Mouse (Mus musculus): ENCODE data around the gene Dcp1b. TPM values are rescaled to one million over a fixed set of nuclear protein-coding genes. Genes with fewer than 3 reads are reported as not detected.
"Not testable (repeated sequence)": the region's sequence is repeated elsewhere in the genome, so short reads cannot be mapped to it uniquely, and the experiment has no call there.

The Dcp1b gene
- polyA plus RNA-seq, 2 experiments: 8.9 to 22.3 TPM

DNA sequence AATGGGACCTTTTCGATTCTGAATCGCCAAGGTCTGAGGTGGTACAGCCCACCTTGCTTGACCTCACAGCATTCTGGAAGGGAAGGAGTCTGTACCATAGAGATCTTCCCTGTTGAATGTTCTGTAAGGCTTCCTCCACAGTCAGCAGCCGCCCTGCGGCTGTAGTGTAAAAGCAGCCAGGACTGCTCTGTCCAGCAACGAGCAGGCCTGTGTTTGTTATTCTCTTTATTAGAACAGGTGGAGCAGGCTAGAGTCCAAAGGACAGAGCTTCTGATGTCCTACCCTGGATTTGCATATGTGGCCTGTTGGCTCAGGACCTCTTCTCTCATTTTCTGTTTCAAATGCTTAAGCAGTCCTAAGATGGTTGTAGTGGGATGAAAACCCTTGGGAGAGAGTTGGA lies 25.3 kb downstream of the Dcp1b start:
- no peak for TF ChIP-seq POLR2A (IDR thresholded peaks at IDR 0.05; ENCODE audit: borderline replicate concordance, extremely low read depth, insufficient read depth, insufficient read length)
- H3K27me3 ChIP-seq (ENCODE audit: control insufficient read depth, insufficient read depth, low read length): no peaks in the 10 kb centered on the region
- no peaks in the 10 kb centered on the region for H3K9me3 ChIP-seq (ENCODE audit: control insufficient read depth, low read length)
- no peak for ATAC-seq (ENCODE audit: low FRiP score, low read depth)
- no peak for DNase-seq (ENCODE audit: low spot score)
- H3K4me3 ChIP-seq (replicated peaks; ENCODE audit: low read length): no peak overlapping the region
- peaks cover 8% of the 10 kb centered on the region; the same call in 1 of the 2 replicates for H3K4me1 ChIP-seq (ENCODE audit: control insufficient read depth, insufficient read depth, low read length)
- peaks cover 19% of the 10 kb centered on the region for H3K36me3 ChIP-seq (ENCODE audit: control insufficient read depth, insufficient read depth, low read length)
- H3K4me2 ChIP-seq (replicated peaks; ENCODE audit: low read depth, low read length, severe bottlenecking): no peak overlapping the region
- WGBS: 55% methylated on average over 5 of the region's 5 CpGs
- no peak overlapping the region for H3K9ac ChIP-seq (ENCODE audit: low read depth, low read length, severe bottlenecking)
- no peak overlapping the region for H3K27ac ChIP-seq (replicated peaks; ENCODE audit: low read depth, low read length)

DNA sequence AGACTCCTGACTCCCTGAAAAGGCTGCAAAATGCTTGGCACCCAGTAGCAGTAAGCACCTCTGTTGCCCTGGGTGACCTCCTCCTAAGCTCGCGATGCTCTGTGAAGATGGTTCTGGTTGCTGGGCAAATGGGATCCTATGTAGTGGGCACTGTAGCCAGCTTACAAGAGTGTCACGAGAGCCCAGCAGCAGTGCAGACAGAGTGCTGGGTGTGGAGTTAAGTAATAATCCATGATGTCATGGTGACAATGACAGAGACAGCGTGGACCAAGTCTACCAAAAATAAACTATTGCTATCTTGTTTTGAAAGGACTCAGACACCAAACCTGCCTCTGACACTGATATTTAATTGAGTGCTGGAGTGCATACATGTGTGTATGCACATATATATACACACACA lies 26.5 kb downstream of the Dcp1b start:
- Histone ChIP-seq H3K27me3 (ENCODE audit: control insufficient read depth, insufficient read depth, low read length) (no peaks in the 10 kb centered on the region), H3K36me3 (ENCODE audit: control insufficient read depth, insufficient read depth, low read length) (peaks cover 16% of the 10 kb centered on the region), H3K9me3 (ENCODE audit: control insufficient read depth, low read length) (no peaks in the 10 kb centered on the region), H3K4me1 (ENCODE audit: control insufficient read depth, insufficient read depth, low read length) (peaks cover 8% of the 10 kb centered on the region; the same call in 1 of the 2 replicates), H3K4me3 (replicated peaks; ENCODE audit: low read length) (no peak overlapping the region), H3K27ac (replicated peaks; ENCODE audit: low read depth, low read length) (no peak overlapping the region), H3K9ac (ENCODE audit: low read depth, low read length, severe bottlenecking) (no peak overlapping the region), H3K4me2 (replicated peaks; ENCODE audit: low read depth, low read length, severe bottlenecking) (no peak overlapping the region)
- no peak for ATAC-seq (ENCODE audit: low FRiP score, low read depth)
- WGBS: 97% methylated on average over 4 of the region's 4 CpGs
- no peak for TF ChIP-seq POLR2A (IDR thresholded peaks at IDR 0.05; ENCODE audit: borderline replicate concordance, extremely low read depth, insufficient read depth, insufficient read length)
- DNase-seq (ENCODE audit: low spot score): no peak

DNA sequence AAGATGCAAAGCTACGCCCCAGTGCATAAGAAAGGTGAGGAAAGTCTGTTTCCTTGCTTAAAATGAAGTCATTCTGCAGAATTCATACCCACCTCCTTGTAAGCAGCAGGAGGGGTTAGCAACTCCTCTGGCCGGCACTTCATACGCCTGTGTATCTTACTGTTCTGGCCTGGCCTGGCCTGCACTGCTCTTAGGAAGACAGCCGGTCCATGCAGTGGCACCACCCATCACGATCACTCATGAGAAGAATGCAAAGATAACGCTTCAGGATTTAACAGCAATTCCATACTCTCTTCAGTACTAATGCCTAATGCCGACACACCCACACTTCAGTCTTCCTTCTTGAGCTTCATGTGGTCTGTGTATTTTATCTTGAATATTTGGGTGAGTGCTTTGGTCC lies 29.2 kb downstream of the Dcp1b start:
- Histone ChIP-seq H3K4me1 (ENCODE audit: control insufficient read depth, insufficient read depth, low read length) (0 out of 2 replicates have a peak, but pooled peaks cover under 1% of the 10 kb centered on the region), H3K27me3 (ENCODE audit: control insufficient read depth, insufficient read depth, low read length) (no peaks in the 10 kb centered on the region), H3K9ac (ENCODE audit: low read depth, low read length, severe bottlenecking) (no peak overlapping the region), H3K9me3 (ENCODE audit: control insufficient read depth, low read length) (no peaks in the 10 kb centered on the region), H3K27ac (replicated peaks; ENCODE audit: low read depth, low read length) (no peak overlapping the region), H3K4me2 (replicated peaks; ENCODE audit: low read depth, low read length, severe bottlenecking) (no peak overlapping the region), H3K4me3 (replicated peaks; ENCODE audit: low read length) (no peak overlapping the region), H3K36me3 (ENCODE audit: control insufficient read depth, insufficient read depth, low read length) (peaks cover 16% of the 10 kb centered on the region)
- DNase-seq (ENCODE audit: low spot score) (no peak), ATAC-seq (ENCODE audit: low FRiP score, low read depth) (no peak)
- TF ChIP-seq POLR2A (IDR thresholded peaks at IDR 0.05; ENCODE audit: borderline replicate concordance, extremely low read depth, insufficient read depth, insufficient read length): no peak
- 91% methylated on average over 7 of the region's 7 CpGs for WGBS

DNA sequence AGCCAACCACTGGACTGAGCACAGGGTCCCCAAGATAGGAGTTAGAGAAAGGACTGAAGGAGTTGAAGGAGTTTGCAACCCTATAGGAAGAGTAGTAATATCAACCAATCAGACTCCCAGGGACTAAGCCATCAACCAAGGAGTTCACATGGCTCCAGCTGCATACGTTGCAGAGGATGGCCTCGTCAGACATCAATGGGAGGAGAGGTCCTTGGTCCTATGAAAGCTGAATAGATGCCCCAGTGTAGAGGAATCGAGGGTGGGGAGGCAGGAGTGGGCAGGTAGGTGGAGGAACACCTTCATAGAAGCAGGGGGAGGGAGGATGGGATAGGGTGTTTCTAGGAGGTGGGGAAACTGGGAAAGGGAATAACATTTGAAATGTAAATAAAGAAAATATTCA lies 29.9 kb downstream of the Dcp1b start:
- Histone ChIP-seq H3K9me3 (ENCODE audit: control insufficient read depth, low read length) (no peaks in the 10 kb centered on the region), H3K4me1 (ENCODE audit: control insufficient read depth, insufficient read depth, low read length) (no peaks in the 10 kb centered on the region), H3K4me2 (replicated peaks; ENCODE audit: low read depth, low read length, severe bottlenecking) (no peak overlapping the region), H3K27ac (replicated peaks; ENCODE audit: low read depth, low read length) (no peak overlapping the region), H3K36me3 (ENCODE audit: control insufficient read depth, insufficient read depth, low read length) (peaks cover 16% of the 10 kb centered on the region), H3K9ac (ENCODE audit: low read depth, low read length, severe bottlenecking) (no peak overlapping the region), H3K27me3 (ENCODE audit: control insufficient read depth, insufficient read depth, low read length) (no peaks in the 10 kb centered on the region), H3K4me3 (replicated peaks; ENCODE audit: low read length) (no peak overlapping the region)
- DNase-seq (ENCODE audit: low spot score): no peak
- no peak for ATAC-seq (ENCODE audit: low FRiP score, low read depth)
- 75% methylated on average over 3 of the region's 3 CpGs for WGBS
- no peak for TF ChIP-seq POLR2A (IDR thresholded peaks at IDR 0.05; ENCODE audit: borderline replicate concordance, extremely low read depth, insufficient read depth, insufficient read length)

DNA sequence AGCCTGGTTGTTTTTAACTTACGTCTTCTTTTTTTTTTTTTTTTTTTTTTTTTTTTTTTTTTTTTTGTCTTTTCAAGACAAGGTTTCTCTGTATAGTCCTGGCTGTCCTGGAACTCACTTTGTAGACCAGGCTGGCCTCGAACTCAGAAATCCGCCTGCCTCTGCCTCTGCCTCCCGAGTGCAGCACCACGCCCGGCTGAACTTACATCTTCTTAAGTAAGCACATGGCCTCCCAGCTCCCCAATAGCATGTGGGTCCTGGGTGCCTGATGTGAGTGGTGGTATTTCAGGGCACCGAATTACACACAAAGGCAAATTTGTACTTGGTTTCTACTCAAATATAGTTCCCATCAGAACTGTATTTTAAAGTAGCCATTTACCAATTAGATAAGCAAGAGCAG lies 31.0 kb downstream of the Dcp1b start:
- DNase-seq (ENCODE audit: low spot score); H3K4me2 ChIP-seq (replicated peaks; ENCODE audit: low read depth, low read length, severe bottlenecking); H3K9ac ChIP-seq (ENCODE audit: low read depth, low read length, severe bottlenecking); H3K9me3 ChIP-seq (ENCODE audit: control insufficient read depth, low read length); H3K27ac ChIP-seq (replicated peaks; ENCODE audit: low read depth, low read length); H3K4me1 ChIP-seq (ENCODE audit: control insufficient read depth, insufficient read depth, low read length); H3K4me3 ChIP-seq (replicated peaks; ENCODE audit: low read length); ATAC-seq (ENCODE audit: low FRiP score, low read depth); H3K27me3 ChIP-seq (ENCODE audit: control insufficient read depth, insufficient read depth, low read length): not testable (repeated sequence)
- WGBS: 87% methylated on average over 7 of the region's 7 CpGs
- H3K36me3 ChIP-seq (ENCODE audit: control insufficient read depth, insufficient read depth, low read length): peaks cover 12% of the 10 kb centered on the region

DNA sequence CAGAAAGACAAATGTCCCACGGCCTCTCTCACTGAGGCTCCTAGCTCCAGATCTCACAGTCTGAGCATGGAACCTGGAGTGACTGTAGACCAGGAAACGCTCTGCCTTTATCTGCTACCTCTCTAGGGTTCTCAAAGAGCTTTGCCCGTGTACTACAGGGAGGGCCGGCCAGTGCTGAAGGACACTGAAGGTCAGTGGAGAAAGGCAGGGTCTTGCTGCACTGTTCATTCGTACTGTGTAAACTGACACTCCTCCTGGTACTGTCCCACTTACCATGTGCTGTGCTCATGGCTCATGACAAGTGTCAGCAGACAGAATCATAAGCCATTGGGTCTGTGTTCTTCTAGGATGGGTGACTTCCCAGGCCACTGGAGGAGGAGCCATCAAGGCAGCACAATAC lies 38.3 kb downstream of the Dcp1b start:
- H3K9ac ChIP-seq (ENCODE audit: low read depth, low read length, severe bottlenecking): no peak overlapping the region
- peaks cover 33% of the 10 kb centered on the region for H3K36me3 ChIP-seq (ENCODE audit: control insufficient read depth, insufficient read depth, low read length)
- no peak overlapping the region for H3K4me2 ChIP-seq (replicated peaks; ENCODE audit: low read depth, low read length, severe bottlenecking)
- ATAC-seq (ENCODE audit: low FRiP score, low read depth): no peak
- WGBS: 90% methylated on average over 5 of the region's 5 CpGs
- H3K4me1 ChIP-seq (ENCODE audit: control insufficient read depth, insufficient read depth, low read length): no peaks in the 10 kb centered on the region
- no peak overlapping the region for H3K27ac ChIP-seq (replicated peaks; ENCODE audit: low read depth, low read length)
- no peak overlapping the region for H3K4me3 ChIP-seq (replicated peaks; ENCODE audit: low read length)
- no peaks in the 10 kb centered on the region for H3K9me3 ChIP-seq (ENCODE audit: control insufficient read depth, low read length)
- TF ChIP-seq POLR2A (IDR thresholded peaks at IDR 0.05; ENCODE audit: borderline replicate concordance, extremely low read depth, insufficient read depth, insufficient read length): no peak
- no peak for DNase-seq (ENCODE audit: low spot score)
- no peaks in the 10 kb centered on the region for H3K27me3 ChIP-seq (ENCODE audit: control insufficient read depth, insufficient read depth, low read length)

Data from limb, embryonic 14.5 days (tissue).